In genomic region chr15:30550956-30551355, GRCm38 (mm10) we compare ENCODE assay signal across 21 mouse cellular contexts.
DNase-seq lines count a peak whose midpoint lies in the region; ATAC-seq and TF ChIP-seq lines count a peak whose summit lies in the region.
"Had no signal": no experiment of that assay in that cellular context is flagged by ENCODE, and none has a peak within 500 bp of the region (broad histone marks: within the 10 kb centered on the region; RNA-seq: fewer than 3 reads in every experiment).

No protein-coding gene starts in this region.

- no peak for TF ChIP-seq CTCF in kidney, postnatal 0 days (IDR thresholded peaks at IDR 0.05; ENCODE audit: low read depth)

- no peak for ATAC-seq in kidney, postnatal 0 days (replicated peaks; ENCODE audit: low FRiP score, low read depth)
- ATAC-seq in neural tube, embryonic 12.5 days (ENCODE audit: low FRiP score, low read depth), result 0 out of 2 replicates have a peak, but pooled peaks have one; percentile 41
- ATAC-seq: activated CD4-positive, CD25-positive, alpha-beta regulatory T cell, adult 4 months; forebrain, embryonic 14.5 days; hindbrain, embryonic 16.5 days had no signal

- no peak overlapping the region for H3K4me2 ChIP-seq in kidney, postnatal 0 days (ENCODE audit: low read length)
- no peak overlapping the region for H3K4me2 ChIP-seq in neural tube, embryonic 12.5 days (replicated peaks)
- H3K4me2 ChIP-seq: heart, embryonic 11.5 days; hindbrain, embryonic 13.5 days had no signal

- no peaks in the 10 kb centered on the region for H3K9me3 ChIP-seq in kidney, postnatal 0 days (replicated peaks; ENCODE audit: low read length)
- no peaks in the 10 kb centered on the region for H3K9me3 ChIP-seq in neural tube, embryonic 12.5 days
- H3K9me3 ChIP-seq: forebrain, embryonic 10.5 days; hindbrain, embryonic 10.5 days; hindbrain, embryonic 13.5 days had no signal

- no peaks in the 10 kb centered on the region for H3K4me1 ChIP-seq in kidney, postnatal 0 days (replicated peaks; ENCODE audit: insufficient read depth, low read length)
- no peaks in the 10 kb centered on the region for H3K4me1 ChIP-seq in neural tube, embryonic 12.5 days
- H3K4me1 ChIP-seq: forebrain, embryonic 10.5 days; hindbrain, embryonic 13.5 days had no signal

- H3K36me3 ChIP-seq in kidney, postnatal 0 days (ENCODE audit: insufficient read depth, low read length), result no peaks in the 10 kb centered on the region
- H3K36me3 ChIP-seq in neural tube, embryonic 12.5 days, result no peaks in the 10 kb centered on the region
- H3K36me3 ChIP-seq: forebrain, embryonic 10.5 days; hindbrain, embryonic 10.5 days; hindbrain, embryonic 13.5 days had no signal

- no peaks in the 10 kb centered on the region for H3K27me3 ChIP-seq in kidney, postnatal 0 days (ENCODE audit: insufficient read depth, low read length)
- H3K27me3 ChIP-seq in neural tube, embryonic 12.5 days (replicated peaks), result no peaks in the 10 kb centered on the region
- H3K27me3 ChIP-seq: hindbrain, embryonic 13.5 days had no signal

- H3K9ac ChIP-seq in kidney, postnatal 0 days (ENCODE audit: low read depth, low read length), result no peak overlapping the region
- no peak overlapping the region for H3K9ac ChIP-seq in neural tube, embryonic 12.5 days
- H3K9ac ChIP-seq: hindbrain, embryonic 13.5 days had no signal

- H3K27ac ChIP-seq in kidney, postnatal 0 days, result no peak overlapping the region
- H3K27ac ChIP-seq in neural tube, embryonic 12.5 days, result no peak overlapping the region
- H3K27ac ChIP-seq: forebrain, embryonic 10.5 days; gastrocnemius, adult 2 months; hindbrain, embryonic 10.5 days; hindbrain, embryonic 13.5 days had no signal

- peak; percentile 21 for DNase-seq in kidney, postnatal 0 days (ENCODE audit: low spot score)
- DNase-seq in kidney, postnatal 36 days, result no peak
- no peak for DNase-seq in neural tube, embryonic 10.5 days (ENCODE audit: extremely low spot score, low spot score)
- DNase-seq in brain, adult 2 months (ENCODE audit: low read depth, low spot score), result peak; percentile 53
- DNase-seq in heart, postnatal 4 days, result no peak
- DNase-seq: adrenal gland, adult 8-10 months; adrenal gland, postnatal 25 days; cerebellum, adult 18-20 months; cerebellum, adult 9-10 months; cerebellum, postnatal 14 days; gastrocnemius, adult 2 months; gastrocnemius, postnatal 14 days; heart, adult 11 months had no signal

- H3K4me3 ChIP-seq in kidney, postnatal 0 days (replicated peaks; ENCODE audit: low read depth, low read length), result no peak overlapping the region
- H3K4me3 ChIP-seq in neural tube, embryonic 12.5 days, result no peak overlapping the region
- H3K4me3 ChIP-seq: forebrain, embryonic 10.5 days; gastrocnemius, adult 2 months; hindbrain, embryonic 10.5 days; hindbrain, embryonic 13.5 days had no signal

- WGBS in kidney, postnatal 0 days, result 68% methylated on average over 12 of the region's 12 CpGs
- WGBS in neural tube, embryonic 12.5 days, result 82% methylated on average over 12 of the region's 12 CpGs

Comparison
In these comparisons a context has a peak if more than half of its experiments do, and no peak if none do; other contexts are left out.
1. DNase-seq: peak in kidney, postnatal 0 days (single experiment) and brain, adult 2 months (single experiment); none in kidney, postnatal 36 days (0 of 2), neural tube, embryonic 10.5 days (single experiment) and heart, postnatal 4 days (single experiment).